Mouse (Mus musculus): Measurements from ENCODE around the gene Camk2g. TPM values are rescaled to one million over a fixed set of nuclear protein-coding genes. Genes with fewer than 3 reads are reported as not detected.

The Camk2g gene
- polyA plus RNA-seq (2014; fragmentation: Nextera tagmentation; extraction: Ambion mirVana): 33.6 and 50.2 TPM in 2 replicates

DNA sequence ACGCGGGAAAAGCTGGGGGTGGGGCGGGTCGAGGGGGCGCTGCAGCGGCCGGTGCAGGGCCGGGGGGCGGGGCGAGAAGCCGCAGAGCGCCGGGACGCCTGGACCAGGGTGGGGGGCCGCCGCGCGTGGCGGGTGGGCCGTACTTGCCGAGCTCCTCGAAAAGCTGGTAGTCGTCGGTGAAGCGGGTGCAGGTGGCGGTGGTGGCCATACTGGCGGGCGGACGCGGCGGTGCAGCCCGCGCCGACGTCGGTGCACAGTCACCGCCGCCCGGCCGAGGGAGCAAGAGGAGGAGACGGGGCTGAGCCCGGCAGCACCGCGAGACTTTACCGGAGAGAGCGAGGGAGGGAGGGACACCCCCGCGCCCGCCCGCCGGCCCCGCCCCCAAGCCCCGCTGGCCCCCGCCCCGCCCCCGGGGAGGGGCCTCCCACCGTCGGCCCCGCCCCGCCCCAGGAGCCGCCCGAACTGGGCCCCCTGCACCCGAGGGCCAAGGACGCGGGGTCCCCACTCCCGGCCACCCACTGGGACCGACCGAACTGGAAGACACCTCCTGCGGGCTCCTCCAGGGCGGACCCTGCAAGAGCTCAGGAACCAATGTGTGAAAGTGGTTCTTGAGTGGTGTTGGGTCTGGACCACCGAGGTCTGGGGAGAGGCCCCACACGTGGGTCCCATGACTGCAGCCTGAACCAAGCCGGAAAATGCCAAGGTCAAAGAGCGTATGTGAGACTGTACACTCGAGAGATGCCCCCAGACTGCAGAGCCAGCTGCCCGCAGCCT lies at the start of gene Camk2g:
TSS of gene Camk2g (minus strand) at position 331 of the 774 bp plus-strand sequence.
- Histone ChIP-seq H3K27me3 (ENCODE audit: control insufficient read depth, insufficient read depth, low read length) (no peaks in the 10 kb centered on the region), H3K4me1 (ENCODE audit: control insufficient read depth, insufficient read depth, low read length) (peaks cover 6% of the 10 kb centered on the region; the same call in 1 of the 2 replicates), H3K9me3 (ENCODE audit: control insufficient read depth, low read length) (no peaks in the 10 kb centered on the region), H3K4me2 (replicated peaks; ENCODE audit: low read depth, low read length) (peak within 1 kb of the TSS; percentile 89), H3K9ac (ENCODE audit: low read depth, low read length) (peak within 1 kb of the TSS; percentile 83), H3K4me3 (ENCODE audit: low read length) (peak within 1 kb of the TSS; percentile 89), H3K36me3 (ENCODE audit: control insufficient read depth, insufficient read depth, low read length) (peaks cover 25% of the 10 kb centered on the region), H3K27ac (ENCODE audit: low read depth, low read length) (peak within 1 kb of the TSS; percentile 59)
- peak; percentile 89 for ATAC-seq (ENCODE audit: low FRiP score, low TSS enrichment)
- 1% methylated on average over 45 of the region's 76 CpGs for WGBS

GRCm38 (mm10) chr14:20842629-20843028 lies 48.7 kb upstream of the Camk2g start:
- no peaks in the 10 kb centered on the region for H3K36me3 ChIP-seq (ENCODE audit: control insufficient read depth, insufficient read depth, low read length)
- 80% methylated on average over 3 of the region's 3 CpGs for WGBS
- no peak overlapping the region for H3K4me3 ChIP-seq (ENCODE audit: low read length)
- no peaks in the 10 kb centered on the region for H3K27me3 ChIP-seq (ENCODE audit: control insufficient read depth, insufficient read depth, low read length)
- H3K4me1 ChIP-seq (ENCODE audit: control insufficient read depth, insufficient read depth, low read length): no peaks in the 10 kb centered on the region
- H3K9ac ChIP-seq (ENCODE audit: low read depth, low read length): no peak overlapping the region
- no peaks in the 10 kb centered on the region for H3K9me3 ChIP-seq (ENCODE audit: control insufficient read depth, low read length)
- ATAC-seq (ENCODE audit: low FRiP score, low TSS enrichment): no peak
- no peak overlapping the region for H3K4me2 ChIP-seq (replicated peaks; ENCODE audit: low read depth, low read length)
- H3K27ac ChIP-seq (ENCODE audit: low read depth, low read length): no peak overlapping the region

DNA sequence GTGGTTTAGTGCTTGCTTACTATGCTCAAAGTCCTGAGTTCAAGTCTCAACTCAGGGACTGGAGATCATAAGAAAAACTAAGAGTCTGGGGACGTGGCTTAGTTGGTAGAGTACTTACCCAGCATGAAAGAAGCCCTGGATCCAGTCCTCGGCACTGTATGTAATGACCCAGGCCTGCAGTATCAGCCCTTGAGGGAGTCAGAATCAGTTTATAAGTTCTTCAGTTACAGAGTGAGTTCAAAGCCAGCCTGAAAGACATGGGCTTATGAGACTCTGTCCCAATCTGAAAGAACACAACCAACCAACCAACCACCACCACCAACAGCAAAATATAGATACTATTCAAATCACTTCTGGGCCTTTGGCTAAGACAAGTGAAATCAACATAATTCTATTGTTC lies 47.6 kb upstream of the Camk2g start:
- Histone ChIP-seq H3K4me1 (ENCODE audit: control insufficient read depth, insufficient read depth, low read length) (no peaks in the 10 kb centered on the region), H3K9me3 (ENCODE audit: control insufficient read depth, low read length) (no peaks in the 10 kb centered on the region), H3K4me2 (replicated peaks; ENCODE audit: low read depth, low read length) (no peak overlapping the region), H3K9ac (ENCODE audit: low read depth, low read length) (no peak overlapping the region), H3K4me3 (ENCODE audit: low read length) (no peak overlapping the region), H3K27me3 (ENCODE audit: control insufficient read depth, insufficient read depth, low read length) (no peaks in the 10 kb centered on the region), H3K27ac (ENCODE audit: low read depth, low read length) (no peak overlapping the region), H3K36me3 (ENCODE audit: control insufficient read depth, insufficient read depth, low read length) (no peaks in the 10 kb centered on the region)
- 76% methylated on average over 2 of the region's 2 CpGs for WGBS
- no peak for ATAC-seq (ENCODE audit: low FRiP score, low TSS enrichment)

- no peaks in the 10 kb centered on the region for H3K36me3 ChIP-seq (ENCODE audit: control insufficient read depth, insufficient read depth, low read length)
- H3K4me2 ChIP-seq (replicated peaks; ENCODE audit: low read depth, low read length): peak overlapping the region; percentile 96; the same call in 1 of the 2 replicates
- 0 out of 2 replicates have a peak overlapping the region, but pooled peaks have one; percentile 23 for H3K9ac ChIP-seq (ENCODE audit: low read depth, low read length)
- H3K27ac ChIP-seq (ENCODE audit: low read depth, low read length): no peak overlapping the region
- H3K9me3 ChIP-seq (ENCODE audit: control insufficient read depth, low read length): no peaks in the 10 kb centered on the region
- WGBS: 72% methylated on average over 7 of the region's 7 CpGs
- no peaks in the 10 kb centered on the region for H3K27me3 ChIP-seq (ENCODE audit: control insufficient read depth, insufficient read depth, low read length)
- no peaks in the 10 kb centered on the region for H3K4me1 ChIP-seq (ENCODE audit: control insufficient read depth, insufficient read depth, low read length)
- peak overlapping the region; percentile 53; the same call in 1 of the 2 replicates for H3K4me3 ChIP-seq (ENCODE audit: low read length)
- ATAC-seq (ENCODE audit: low FRiP score, low TSS enrichment): no peak
These were observed 43.8 kb upstream of the Camk2g start for GRCm38 (mm10) chr14:20837681-20838080.

DNA sequence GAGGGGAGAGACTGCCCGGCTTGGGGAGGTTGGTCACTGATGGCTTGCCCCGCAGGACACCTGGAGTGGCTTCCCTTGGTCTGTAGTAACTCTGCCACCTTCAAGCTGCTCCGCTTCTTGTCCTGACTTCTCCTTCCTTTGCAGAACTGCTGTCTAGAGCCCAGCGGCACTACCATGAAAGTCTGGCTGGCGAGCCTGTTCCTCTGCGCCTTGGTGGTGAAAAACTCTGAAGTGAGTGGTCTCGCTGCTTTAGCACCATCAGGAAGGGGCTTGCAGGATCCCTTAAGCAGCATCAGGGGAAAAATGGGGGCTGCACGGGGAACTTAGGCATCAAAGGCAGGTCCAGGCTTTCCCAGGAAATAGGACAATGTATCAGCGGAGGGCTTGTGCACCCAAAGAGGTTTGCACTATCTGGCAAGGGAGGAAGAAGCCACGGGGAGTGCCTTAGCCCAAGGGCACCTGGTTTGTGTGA lies 43.1 kb upstream of the Camk2g start:
- Histone ChIP-seq H3K27me3 (ENCODE audit: control insufficient read depth, insufficient read depth, low read length) (no peaks in the 10 kb centered on the region), H3K4me2 (replicated peaks; ENCODE audit: low read depth, low read length) (peak overlapping the region; percentile 96), H3K36me3 (ENCODE audit: control insufficient read depth, insufficient read depth, low read length) (no peaks in the 10 kb centered on the region), H3K9me3 (ENCODE audit: control insufficient read depth, low read length) (no peaks in the 10 kb centered on the region), H3K27ac (ENCODE audit: low read depth, low read length) (no peak overlapping the region), H3K4me1 (ENCODE audit: control insufficient read depth, insufficient read depth, low read length) (peaks cover under 1% of the 10 kb centered on the region; the same call in 1 of the 2 replicates), H3K9ac (ENCODE audit: low read depth, low read length) (peak overlapping the region; percentile 68), H3K4me3 (ENCODE audit: low read length) (peak overlapping the region; percentile 53)
- 5% methylated on average over 10 of the region's 10 CpGs for WGBS
- ATAC-seq (ENCODE audit: low FRiP score, low TSS enrichment): no peak; the same call in 1 of the 2 replicates

GRCm38 (mm10) chr14:20836171-20836904 lies 42.5 kb upstream of the Camk2g start, which contains the start of gene Plau:
TSS of gene Plau (plus strand) at chr14:20836660.
- Histone ChIP-seq H3K9ac (ENCODE audit: low read depth, low read length) (peak within 1 kb of the TSS; percentile 68), H3K36me3 (ENCODE audit: control insufficient read depth, insufficient read depth, low read length) (no peaks in the 10 kb centered on the region), H3K4me3 (ENCODE audit: low read length) (peak within 1 kb of the TSS; percentile 53), H3K9me3 (ENCODE audit: control insufficient read depth, low read length) (no peaks in the 10 kb centered on the region), H3K27ac (ENCODE audit: low read depth, low read length) (no peak within 1 kb of the TSS), H3K27me3 (ENCODE audit: control insufficient read depth, insufficient read depth, low read length) (no peaks in the 10 kb centered on the region), H3K4me1 (ENCODE audit: control insufficient read depth, insufficient read depth, low read length) (peaks cover 5% of the 10 kb centered on the region; the same call in 1 of the 2 replicates), H3K4me2 (replicated peaks; ENCODE audit: low read depth, low read length) (peak within 1 kb of the TSS; percentile 96)
- peak; percentile 86 for ATAC-seq (ENCODE audit: low FRiP score, low TSS enrichment)
- 1% methylated on average over 32 of the region's 33 CpGs for WGBS

- no peak overlapping the region for H3K27ac ChIP-seq (ENCODE audit: low read depth, low read length)
- H3K27me3 ChIP-seq (ENCODE audit: control insufficient read depth, insufficient read depth, low read length): no peaks in the 10 kb centered on the region
- no peak for ATAC-seq (ENCODE audit: low FRiP score, low TSS enrichment)
- 68% methylated on average over 7 of the region's 7 CpGs for WGBS
- H3K9ac ChIP-seq (ENCODE audit: low read depth, low read length): no peak overlapping the region
- H3K4me1 ChIP-seq (ENCODE audit: control insufficient read depth, insufficient read depth, low read length): peaks cover 5% of the 10 kb centered on the region; the same call in 1 of the 2 replicates
- H3K36me3 ChIP-seq (ENCODE audit: control insufficient read depth, insufficient read depth, low read length): no peaks in the 10 kb centered on the region
- no peak overlapping the region for H3K4me3 ChIP-seq (ENCODE audit: low read length)
- H3K9me3 ChIP-seq (ENCODE audit: control insufficient read depth, low read length): no peaks in the 10 kb centered on the region
- H3K4me2 ChIP-seq (replicated peaks; ENCODE audit: low read depth, low read length): no peak overlapping the region
These were observed 40.2 kb upstream of the Camk2g start for GRCm38 (mm10) chr14:20834136-20834535.

- Histone ChIP-seq H3K9ac (ENCODE audit: low read depth, low read length) (no peak overlapping the region), H3K4me1 (ENCODE audit: control insufficient read depth, insufficient read depth, low read length) (peaks cover 5% of the 10 kb centered on the region; the same call in 1 of the 2 replicates), H3K9me3 (ENCODE audit: control insufficient read depth, low read length) (no peaks in the 10 kb centered on the region), H3K4me2 (replicated peaks; ENCODE audit: low read depth, low read length) (no peak overlapping the region), H3K27me3 (ENCODE audit: control insufficient read depth, insufficient read depth, low read length) (no peaks in the 10 kb centered on the region), H3K4me3 (ENCODE audit: low read length) (no peak overlapping the region), H3K27ac (ENCODE audit: low read depth, low read length) (no peak overlapping the region), H3K36me3 (ENCODE audit: control insufficient read depth, insufficient read depth, low read length) (no peaks in the 10 kb centered on the region)
- ATAC-seq (ENCODE audit: low FRiP score, low TSS enrichment): no peak
- 92% methylated on average over 4 of the region's 4 CpGs for WGBS
These were observed 39.6 kb upstream of the Camk2g start for GRCm38 (mm10) chr14:20833525-20833924.
